Mouse (Mus musculus) heart, adult 10 weeks (tissue): ENCODE data around the gene Vmn2r90. TPM values are rescaled to one million over a fixed set of nuclear protein-coding genes. Genes with fewer than 3 reads are reported as not detected.

Experiments
- polyA plus RNA-seq: library from polyadenylated mRNA; stranded (reverse); fragments of 350-450 nt; fragmentation: Illumina TruSeq; extraction: RNeasy Lipid Tissue Mini Kit (QIAGEN cat#74804); gene quantifications from one replicate; pipeline ENCODE4 v1.2.3, GENCODE M21; 2014; ENCODE audit warnings: low read depth, low replicate concordance

The Vmn2r90 gene
- polyA plus RNA-seq = not detected

DNA sequence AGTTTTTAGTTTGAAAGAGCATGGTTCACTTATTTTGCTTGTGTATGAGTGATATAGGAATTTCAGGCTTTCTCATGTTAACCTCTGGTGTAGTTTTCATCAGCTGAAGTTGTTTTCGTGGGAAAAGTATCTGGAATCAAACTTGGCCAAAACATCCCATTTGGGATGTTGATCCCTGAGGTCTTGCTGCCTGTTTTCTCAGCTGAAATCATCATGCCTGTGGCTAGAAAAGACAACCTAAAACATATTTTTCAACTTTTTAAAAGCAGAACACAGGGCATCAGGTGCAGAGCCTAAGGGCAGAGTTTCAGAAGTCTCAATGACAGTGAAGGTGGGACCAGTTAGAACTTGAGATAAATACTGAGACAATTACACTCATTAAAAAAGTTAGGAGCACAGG lies at the start of gene Vmn2r90:
Vmn2r90 (plus strand) TSS at position 301 of the 400 bp plus-strand sequence.

Other genes starting within 250 kb of the Vmn2r90 start
- gene Lnpep, start 78.7 kb upstream of the Vmn2r90 start, polyA plus RNA-seq = 39.2 TPM
- 20.5 TPM for gene Spaca6, start 123.4 kb downstream of the Vmn2r90 start, polyA plus RNA-seq
- 0.76 TPM for gene Has1, start 151.5 kb downstream of the Vmn2r90 start, polyA plus RNA-seq
- not detected for gene Fpr1, start 180.2 kb downstream of the Vmn2r90 start, polyA plus RNA-seq
- 0.71 TPM for gene Fpr2, start 184.1 kb downstream of the Vmn2r90 start, polyA plus RNA-seq
- not detected for gene Fpr3, start 184.1 kb downstream of the Vmn2r90 start, polyA plus RNA-seq